Mouse (Mus musculus): ENCODE results near the gene Dxo. TPM values are rescaled to one million over a fixed set of nuclear protein-coding genes. Genes with fewer than 3 reads are reported as not detected.

Gene Dxo
- polyA plus RNA-seq, 1 experiment from 2014 or later: 63.3 TPM

GRCm38 (mm10) chr17:34861704-34862415 is 25.0 kb downstream of the Dxo start:
- Histone ChIP-seq H3K4me2 (no peak overlapping the region), H3K9me3 (no peaks in the 10 kb centered on the region), H3K4me1 (no peaks in the 10 kb centered on the region), H3K4me3 (no peak overlapping the region), H3K36me3 (peaks cover 3% of the 10 kb centered on the region), H3K27ac (no peak overlapping the region), H3K9ac (no peak overlapping the region), H3K27me3 (no peaks in the 10 kb centered on the region)
- ATAC-seq (ENCODE audit: borderline replicate concordance, extremely low read depth, low FRiP score, low TSS enrichment): no peak
- 60% methylated on average over 13 of the region's 13 CpGs for WGBS

DNA sequence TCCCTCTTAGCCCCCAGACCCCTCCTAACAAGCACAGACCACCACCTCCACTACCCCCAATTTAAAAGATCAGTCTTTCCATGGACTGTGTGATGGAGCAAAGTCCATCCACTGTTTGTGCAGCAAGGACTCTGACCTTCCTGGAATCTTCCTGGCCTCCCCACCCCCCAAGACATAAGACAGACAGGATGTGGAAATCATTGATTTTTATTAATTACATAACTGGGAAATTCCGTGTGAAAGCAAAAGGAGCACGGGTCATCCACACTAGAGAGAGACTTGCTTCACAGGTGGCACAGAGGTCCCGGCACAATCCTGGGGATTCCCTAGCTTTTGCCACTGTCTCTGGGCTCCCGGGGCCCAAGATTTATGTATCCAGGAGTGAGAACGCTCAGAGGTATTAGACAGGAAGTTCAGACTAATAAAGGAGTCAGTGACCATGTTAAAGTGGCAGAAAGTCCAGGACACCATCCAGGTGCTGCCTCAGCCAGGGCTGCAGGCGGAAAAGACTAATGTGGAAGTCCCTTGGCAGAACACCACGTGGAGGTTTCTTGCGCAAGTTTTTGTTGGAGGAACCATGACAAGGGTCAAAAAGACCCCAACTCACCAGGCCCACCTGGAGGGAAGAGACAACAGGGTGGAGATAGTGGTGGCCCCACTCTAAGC is 25.7 kb downstream of the Dxo start, which contains the start of gene Cfb:
Gene Cfb, minus strand, starts transcription at position 103 of the 666 bp plus-strand sequence.
- no peak for ATAC-seq (ENCODE audit: borderline replicate concordance, extremely low read depth, low FRiP score, low TSS enrichment)
- Histone ChIP-seq H3K4me1 (no peaks in the 10 kb centered on the region), H3K36me3 (no peaks in the 10 kb centered on the region), H3K4me3 (no peak within 1 kb of the TSS), H3K4me2 (no peak within 1 kb of the TSS), H3K9ac (no peak within 1 kb of the TSS), H3K27me3 (no peaks in the 10 kb centered on the region), H3K9me3 (no peaks in the 10 kb centered on the region), H3K27ac (no peak within 1 kb of the TSS)
- WGBS: 52% methylated on average over 8 of the region's 8 CpGs

GRCm38 (mm10) chr17:34865981-34866380 is 29.2 kb downstream of the Dxo start:
- H3K9ac ChIP-seq: no peak overlapping the region
- H3K36me3 ChIP-seq: no peaks in the 10 kb centered on the region

GRCm38 (mm10) chr17:34874321-34874720 is 37.5 kb downstream of the Dxo start:
- no peak overlapping the region for H3K27ac ChIP-seq
- H3K27me3 ChIP-seq: no peaks in the 10 kb centered on the region
- 81% methylated on average over 6 of the region's 6 CpGs for WGBS
- no peak for ATAC-seq (ENCODE audit: borderline replicate concordance, extremely low read depth, low FRiP score, low TSS enrichment)
- H3K9me3 ChIP-seq: no peaks in the 10 kb centered on the region
- no peak overlapping the region for H3K4me2 ChIP-seq
- no peak overlapping the region for H3K9ac ChIP-seq
- no peaks in the 10 kb centered on the region for H3K4me1 ChIP-seq
- H3K36me3 ChIP-seq: no peaks in the 10 kb centered on the region
- H3K4me3 ChIP-seq: no peak overlapping the region

More at GRCm38 (mm10) chr17:34865981-34866380, 29.2 kb downstream of the Dxo start:
- no peak for ATAC-seq (ENCODE audit: borderline replicate concordance, extremely low read depth, low FRiP score, low TSS enrichment)
- no peak overlapping the region for H3K4me3 ChIP-seq
- H3K4me2 ChIP-seq: no peak overlapping the region
- H3K27ac ChIP-seq: no peak overlapping the region
- H3K27me3 ChIP-seq: no peaks in the 10 kb centered on the region
- no peaks in the 10 kb centered on the region for H3K4me1 ChIP-seq
- 51% methylated on average over 7 of the region's 7 CpGs for WGBS
- H3K9me3 ChIP-seq: no peaks in the 10 kb centered on the region

- Histone ChIP-seq H3K4me3 (no peak within 1 kb of the TSS), H3K36me3 (no peaks in the 10 kb centered on the region), H3K9me3 (no peaks in the 10 kb centered on the region), H3K27ac (no peak within 1 kb of the TSS), H3K4me2 (no peak within 1 kb of the TSS), H3K9ac (no peak within 1 kb of the TSS), H3K4me1 (peaks cover 6% of the 10 kb centered on the region; the same call in 1 of the 2 replicates), H3K27me3 (no peaks in the 10 kb centered on the region)
- no peak for ATAC-seq (ENCODE audit: borderline replicate concordance, extremely low read depth, low FRiP score, low TSS enrichment)
- WGBS: 52% methylated on average over 11 of the region's 11 CpGs
Observed at GRCm38 (mm10) chr17:34879336-34879879, 42.6 kb downstream of the Dxo start, which contains the start of gene Zbtb12. TSS of gene Zbtb12 (plus strand) at chr17:34879483.

GRCm38 (mm10) chr17:34881166-34881565 is 44.3 kb downstream of the Dxo start:
- Histone ChIP-seq H3K36me3 (no peaks in the 10 kb centered on the region), H3K27me3 (no peaks in the 10 kb centered on the region), H3K27ac (no peak overlapping the region), H3K9me3 (no peaks in the 10 kb centered on the region), H3K4me3 (no peak overlapping the region), H3K9ac (no peak overlapping the region), H3K4me1 (peaks cover 6% of the 10 kb centered on the region; the same call in 1 of the 2 replicates), H3K4me2 (no peak overlapping the region)
- ATAC-seq (ENCODE audit: borderline replicate concordance, extremely low read depth, low FRiP score, low TSS enrichment): no peak

- no peak for ATAC-seq (ENCODE audit: borderline replicate concordance, extremely low read depth, low FRiP score, low TSS enrichment)
- Histone ChIP-seq H3K4me2 (0 out of 2 replicates have a peak within 1 kb of the TSS, but pooled peaks have one; percentile 24), H3K9ac (0 out of 2 replicates have a peak within 1 kb of the TSS, but pooled peaks have one; percentile 10), H3K36me3 (no peaks in the 10 kb centered on the region), H3K4me1 (peaks cover 6% of the 10 kb centered on the region; the same call in 1 of the 2 replicates), H3K4me3 (no peak within 1 kb of the TSS), H3K27ac (no peak within 1 kb of the TSS), H3K27me3 (no peaks in the 10 kb centered on the region), H3K9me3 (no peaks in the 10 kb centered on the region)
- WGBS: 8% methylated on average over 15 of the region's 15 CpGs
Observed at GRCm38 (mm10) chr17:34881683-34882310, 45.0 kb downstream of the Dxo start, which contains the start of gene Gm20547. TSS of gene Gm20547 (minus strand) at chr17:34882042.

DNA sequence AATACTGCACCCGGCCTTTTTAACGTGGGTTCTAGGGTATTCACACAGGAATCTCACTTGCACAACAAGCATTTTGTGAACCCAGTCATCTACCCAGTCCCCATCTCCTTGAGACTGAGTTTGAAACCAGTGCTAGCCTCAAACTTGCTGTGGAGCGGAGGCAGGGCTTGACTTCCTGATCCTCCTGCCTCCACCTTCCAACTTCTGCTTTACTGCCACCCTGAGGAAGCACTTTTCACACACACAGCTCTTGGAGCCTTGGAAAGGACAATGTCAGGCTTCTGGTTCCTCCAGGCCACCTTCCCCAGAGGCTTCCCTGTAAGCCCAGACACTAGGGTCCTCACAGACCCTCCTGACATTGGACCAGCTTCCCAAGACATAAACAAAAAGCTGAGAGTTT is 46.5 kb downstream of the Dxo start:
- H3K9ac ChIP-seq: no peak overlapping the region
- H3K4me3 ChIP-seq: no peak overlapping the region
- no peak overlapping the region for H3K4me2 ChIP-seq
- no peak overlapping the region for H3K27ac ChIP-seq
- no peaks in the 10 kb centered on the region for H3K9me3 ChIP-seq
- ATAC-seq (ENCODE audit: borderline replicate concordance, extremely low read depth, low FRiP score, low TSS enrichment): no peak
- no peaks in the 10 kb centered on the region for H3K27me3 ChIP-seq
- peaks cover 6% of the 10 kb centered on the region; the same call in 1 of the 2 replicates for H3K4me1 ChIP-seq
- H3K36me3 ChIP-seq: no peaks in the 10 kb centered on the region
- WGBS: 75% methylated on average over 3 of the region's 3 CpGs

GRCm38 (mm10) chr17:34884704-34885103 is 47.9 kb downstream of the Dxo start:
- Histone ChIP-seq H3K4me3 (no peak overlapping the region), H3K4me1 (peaks cover 6% of the 10 kb centered on the region; the same call in 1 of the 2 replicates), H3K27me3 (no peaks in the 10 kb centered on the region), H3K9ac (no peak overlapping the region), H3K4me2 (no peak overlapping the region), H3K36me3 (no peaks in the 10 kb centered on the region), H3K27ac (no peak overlapping the region), H3K9me3 (no peaks in the 10 kb centered on the region)
- no peak for ATAC-seq (ENCODE audit: borderline replicate concordance, extremely low read depth, low FRiP score, low TSS enrichment)
- 84% methylated on average over 6 of the region's 6 CpGs for WGBS

DNA sequence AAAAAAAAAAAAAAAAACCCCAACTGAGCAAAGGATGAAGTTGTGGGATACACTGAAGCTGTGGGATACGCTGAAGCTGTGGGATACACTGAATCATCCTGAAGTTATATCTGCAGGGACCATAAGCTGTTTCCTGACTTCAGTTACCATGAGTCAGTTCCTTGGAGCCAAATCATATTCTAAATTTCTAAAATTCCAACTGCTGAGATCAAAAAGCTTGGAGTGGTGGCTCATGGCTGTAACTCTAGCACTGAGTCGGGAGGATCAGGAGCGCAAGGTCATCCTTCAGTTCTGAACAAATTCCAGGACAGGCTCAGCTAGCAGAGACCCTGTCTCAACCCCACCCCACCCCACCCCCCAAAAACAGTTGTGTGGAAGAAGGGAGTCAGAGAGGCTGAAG is 48.8 kb downstream of the Dxo start:
- H3K9ac ChIP-seq: no peak overlapping the region
- H3K36me3 ChIP-seq: no peaks in the 10 kb centered on the region
- H3K4me2 ChIP-seq: no peak overlapping the region
- ATAC-seq (ENCODE audit: borderline replicate concordance, extremely low read depth, low FRiP score, low TSS enrichment): no peak
- no peak overlapping the region for H3K4me3 ChIP-seq
- 61% methylated on average over 3 of the region's 3 CpGs for WGBS
- peaks cover 6% of the 10 kb centered on the region; the same call in 1 of the 2 replicates for H3K4me1 ChIP-seq
- no peaks in the 10 kb centered on the region for H3K27me3 ChIP-seq
- H3K27ac ChIP-seq: no peak overlapping the region
- no peaks in the 10 kb centered on the region for H3K9me3 ChIP-seq

DNA sequence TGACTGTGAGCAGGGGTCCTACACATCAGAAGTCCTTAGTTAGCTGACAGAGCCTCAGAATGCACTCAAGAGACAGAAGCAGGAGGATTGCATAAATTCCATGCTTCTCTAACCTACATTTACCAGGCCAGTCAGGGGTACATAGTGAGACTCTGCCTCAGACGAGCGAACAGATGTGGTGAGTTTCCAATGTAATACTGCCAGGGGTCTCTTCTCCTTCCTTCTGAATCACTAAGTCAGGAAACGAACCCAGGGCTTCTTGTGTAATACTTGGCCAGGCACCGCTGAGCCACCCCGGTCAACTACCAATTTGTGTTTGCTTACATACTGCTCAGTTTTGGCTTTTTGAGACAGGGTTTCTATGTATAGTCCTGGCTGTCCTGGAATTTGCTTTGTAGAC is 51.1 kb downstream of the Dxo start:
- ATAC-seq (ENCODE audit: borderline replicate concordance, extremely low read depth, low FRiP score, low TSS enrichment): no peak
- no peaks in the 10 kb centered on the region for H3K36me3 ChIP-seq
- H3K27me3 ChIP-seq: no peaks in the 10 kb centered on the region
- H3K4me1 ChIP-seq: no peaks in the 10 kb centered on the region
- H3K9ac ChIP-seq: no peak overlapping the region
- no peak overlapping the region for H3K4me2 ChIP-seq
- no peak overlapping the region for H3K4me3 ChIP-seq
- WGBS: 78% methylated on average over 5 of the region's 5 CpGs
- no peaks in the 10 kb centered on the region for H3K9me3 ChIP-seq
- no peak overlapping the region for H3K27ac ChIP-seq
